Mouse (Mus musculus) layer of hippocampus, postnatal 25 days (tissue): Measurements from ENCODE around the gene Bves. TPM values are rescaled to one million over a fixed set of nuclear protein-coding genes. Genes with fewer than 3 reads are reported as not detected.
"Not testable (repeated sequence)": the region's sequence is repeated elsewhere in the genome, so short reads cannot be mapped to it uniquely, and the experiment has no call there.

Experiments
- DNase-seq, 2 experiments: peaks; one replicate each; pipeline ENCODE4 v3.0.0; 2022; ENCODE audit warnings: mixed read lengths in 2 of 2, low spot score in 1 of 2; ENCODE audit errors: extremely low spot score in 1 of 2
- total RNA-seq, 2 experiments: library from RNA; stranded (reverse); gene quantifications; 2 replicates each; pipeline ENCODE4 v1.2.3; 2021

The Bves gene
- 1 to 10 TPM; 4.0 to 4.4 TPM for total RNA-seq

GRCm38 (mm10) chr10:45335434-45336422 lies at the start of gene Bves:
Bves (plus strand) TSS chr10:45335772.
- DNase-seq: peak; percentile 31 to 35

- DNase-seq: no peak
Observed at GRCm38 (mm10) chr10:45288351-45288750, 47.2 kb upstream of the Bves start.

GRCm38 (mm10) chr10:45289218-45290105 lies 46.1 kb upstream of the Bves start:
- DNase-seq: peak; percentile 14 to 22

GRCm38 (mm10) chr10:45290618-45291017 lies 45.0 kb upstream of the Bves start:
- no peak for DNase-seq

GRCm38 (mm10) chr10:45292159-45292558 lies 43.4 kb upstream of the Bves start:
- not testable (repeated sequence) for DNase-seq

- DNase-seq: no peak
Observed at GRCm38 (mm10) chr10:45295093-45295492, 40.5 kb upstream of the Bves start.

GRCm38 (mm10) chr10:45298503-45298902 lies 37.1 kb upstream of the Bves start:
- DNase-seq: no peak

GRCm38 (mm10) chr10:45299509-45299908 lies 36.1 kb upstream of the Bves start:
- no peak for DNase-seq

GRCm38 (mm10) chr10:45303315-45304036 lies 32.1 kb upstream of the Bves start:
- no peak for DNase-seq

- no peak for DNase-seq
Observed at GRCm38 (mm10) chr10:45305173-45305572, 30.4 kb upstream of the Bves start.

- no peak for DNase-seq
Observed at GRCm38 (mm10) chr10:45311129-45311528, 24.4 kb upstream of the Bves start.

GRCm38 (mm10) chr10:45311624-45312023 lies 23.9 kb upstream of the Bves start:
- no peak for DNase-seq

- no peak for DNase-seq
Observed at GRCm38 (mm10) chr10:45314865-45315264, 20.7 kb upstream of the Bves start.

GRCm38 (mm10) chr10:45318922-45319321 lies 16.6 kb upstream of the Bves start:
- DNase-seq: no peak

GRCm38 (mm10) chr10:45320296-45320695 lies 15.3 kb upstream of the Bves start:
- no peak for DNase-seq

GRCm38 (mm10) chr10:45324159-45324558 lies 11.4 kb upstream of the Bves start:
- no peak for DNase-seq

GRCm38 (mm10) chr10:45328196-45329000 lies 7.2 kb upstream of the Bves start:
- no peak for DNase-seq

GRCm38 (mm10) chr10:45334925-45335324 lies 647 bp upstream of the Bves start:
- DNase-seq: no peak

- DNase-seq: no peak
Observed at GRCm38 (mm10) chr10:45339106-45339505, 3.5 kb downstream of the Bves start.

- no peak for DNase-seq
Observed at GRCm38 (mm10) chr10:45344381-45344780, 8.8 kb downstream of the Bves start.
